Mouse (Mus musculus) myocyte (in vitro differentiated cells): Measurements from ENCODE around the gene Tsr3.

Source experiments
- E2F4 ChIP-seq: IDR thresholded peaks from one replicate; pipeline ENCODE4 v1.6.1; 2011; ENCODE audit warnings: mild to moderate bottlenecking, control low read depth, moderate library complexity; ENCODE audit not compliant: insufficient read depth
- MAX ChIP-seq: IDR thresholded peaks from one replicate; pipeline ENCODE4 v1.6.1; 2011; ENCODE audit warnings: low read depth, mild to moderate bottlenecking, control low read depth
- MYOD1 ChIP-seq, 3 experiments: IDR thresholded peaks; one replicate each; pipeline ENCODE4 v1.6.1; 2011; ENCODE audit warnings: control low read depth in 2 of 3, low read depth in 2 of 3, mild to moderate bottlenecking in 2 of 3, moderate library complexity in 1 of 3; ENCODE audit not compliant: insufficient read length in 2 of 3, control insufficient read depth in 1 of 3
- POLR2A ChIP-seq: IDR thresholded peaks from one replicate; pipeline ENCODE4 v1.6.1; 2011; ENCODE audit warnings: low read depth, mild to moderate bottlenecking, control low read depth, moderate library complexity; ENCODE audit not compliant: insufficient read length
- POLR2AphosphoS2 ChIP-seq: IDR thresholded peaks from one replicate; pipeline ENCODE4 v1.6.1; 2011; ENCODE audit warnings: low read depth, control low read depth; ENCODE audit not compliant: insufficient read length
- TCF12 ChIP-seq: IDR thresholded peaks from one replicate; pipeline ENCODE4 v1.6.1; 2011; ENCODE audit warnings: mild to moderate bottlenecking, control low read depth; ENCODE audit not compliant: poor library complexity, insufficient read depth, severe bottlenecking
- TCF3 ChIP-seq: IDR thresholded peaks from one replicate; pipeline ENCODE4 v1.6.1; 2011; ENCODE audit warnings: low read depth, control low read depth; ENCODE audit not compliant: insufficient read length
- USF1 ChIP-seq: IDR thresholded peaks from one replicate; pipeline ENCODE4 v1.6.1; 2011; ENCODE audit warnings: low read depth, mild to moderate bottlenecking, control low read depth, moderate library complexity

- TF ChIP-seq POLR2A (no peak), TCF12 (no peak), USF1 (no peak), MYOD1 (IDR thresholded peaks at IDR 0.05; ENCODE audit: control insufficient read depth in 1 of 3, insufficient read length in 2 of 3, low read depth in 2 of 3) (no peak), E2F4 (no peak), MAX (no peak), TCF3 (no peak), POLR2AphosphoS2 (no peak)
Measured at GRCm38 (mm10) chr17:25257804-25258261, 17.9 kb downstream of the Tsr3 start.
